Mouse (Mus musculus): Measurements from ENCODE around the gene Msrb3. TPM values are rescaled to one million over a fixed set of nuclear protein-coding genes. Genes with fewer than 3 reads are reported as not detected.
"Not testable (repeated sequence)": the region's sequence is repeated elsewhere in the genome, so short reads cannot be mapped to it uniquely, and the experiment has no call there.

Msrb3 gene
- polyA plus RNA-seq, 1 experiment from 2014 or later: 9.5 TPM

DNA sequence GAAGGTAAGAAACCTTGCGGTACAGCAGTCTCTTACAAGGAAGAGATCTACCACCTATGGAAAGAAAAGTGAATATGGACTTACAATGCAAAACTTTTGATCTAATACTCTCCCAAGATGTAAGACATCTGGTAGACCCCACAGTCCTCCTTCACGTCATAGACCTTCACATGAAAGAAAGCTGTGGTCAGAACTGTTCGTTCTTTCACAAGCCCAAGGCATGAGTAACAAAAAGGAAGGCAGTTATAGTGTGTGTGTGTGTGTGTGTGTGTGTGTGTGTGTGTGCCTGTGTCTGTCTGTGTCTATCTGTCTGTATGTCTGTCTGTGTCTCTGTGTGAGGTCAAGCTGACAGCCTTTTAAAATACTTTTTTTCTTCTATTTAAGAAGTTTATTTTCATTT, 131.5 kb downstream of the Msrb3 start:
- no peak overlapping the region for H3K9ac ChIP-seq
- H3K27ac ChIP-seq (replicated peaks): no peak overlapping the region
- H3K4me1 ChIP-seq: peaks cover 17% of the 10 kb centered on the region
- ATAC-seq (ENCODE audit: insufficient number of reproducible peaks, low FRiP score, low TSS enrichment, low read depth): no peak
- H3K4me2 ChIP-seq (replicated peaks): no peak overlapping the region
- no peaks in the 10 kb centered on the region for H3K9me3 ChIP-seq (replicated peaks)
- H3K4me3 ChIP-seq (replicated peaks): no peak overlapping the region
- no peaks in the 10 kb centered on the region for H3K36me3 ChIP-seq
- no peaks in the 10 kb centered on the region for H3K27me3 ChIP-seq
- WGBS: 82% methylated on average over 3 of the region's 3 CpGs

DNA sequence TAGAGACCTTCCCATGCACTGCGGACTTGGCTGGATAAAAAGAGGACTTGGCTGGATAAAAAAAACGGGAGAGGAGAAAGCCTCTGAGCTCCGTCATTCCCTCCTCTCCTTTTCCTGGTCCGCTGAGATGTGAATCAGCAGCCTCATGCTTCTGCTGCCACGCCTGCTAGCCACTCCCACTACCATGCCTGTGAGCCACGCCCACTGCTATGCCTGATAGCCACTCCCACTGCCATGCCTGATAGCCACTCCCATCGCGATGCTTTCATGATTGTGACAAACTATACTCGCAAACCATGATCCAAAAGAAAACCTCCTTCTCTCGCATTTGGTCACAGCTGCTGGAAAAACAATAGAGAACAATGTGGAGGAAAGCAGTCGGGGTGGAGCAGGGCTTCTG, 133.5 kb downstream of the Msrb3 start:
- WGBS: 87% methylated on average over 11 of the region's 11 CpGs
- Histone ChIP-seq H3K27ac (replicated peaks) (no peak overlapping the region), H3K36me3 (no peaks in the 10 kb centered on the region), H3K4me1 (peaks cover 17% of the 10 kb centered on the region), H3K9ac (no peak overlapping the region), H3K4me2 (replicated peaks) (no peak overlapping the region), H3K9me3 (replicated peaks) (no peaks in the 10 kb centered on the region), H3K4me3 (replicated peaks) (no peak overlapping the region), H3K27me3 (no peaks in the 10 kb centered on the region)
- no peak for ATAC-seq (ENCODE audit: insufficient number of reproducible peaks, low FRiP score, low TSS enrichment, low read depth)

DNA sequence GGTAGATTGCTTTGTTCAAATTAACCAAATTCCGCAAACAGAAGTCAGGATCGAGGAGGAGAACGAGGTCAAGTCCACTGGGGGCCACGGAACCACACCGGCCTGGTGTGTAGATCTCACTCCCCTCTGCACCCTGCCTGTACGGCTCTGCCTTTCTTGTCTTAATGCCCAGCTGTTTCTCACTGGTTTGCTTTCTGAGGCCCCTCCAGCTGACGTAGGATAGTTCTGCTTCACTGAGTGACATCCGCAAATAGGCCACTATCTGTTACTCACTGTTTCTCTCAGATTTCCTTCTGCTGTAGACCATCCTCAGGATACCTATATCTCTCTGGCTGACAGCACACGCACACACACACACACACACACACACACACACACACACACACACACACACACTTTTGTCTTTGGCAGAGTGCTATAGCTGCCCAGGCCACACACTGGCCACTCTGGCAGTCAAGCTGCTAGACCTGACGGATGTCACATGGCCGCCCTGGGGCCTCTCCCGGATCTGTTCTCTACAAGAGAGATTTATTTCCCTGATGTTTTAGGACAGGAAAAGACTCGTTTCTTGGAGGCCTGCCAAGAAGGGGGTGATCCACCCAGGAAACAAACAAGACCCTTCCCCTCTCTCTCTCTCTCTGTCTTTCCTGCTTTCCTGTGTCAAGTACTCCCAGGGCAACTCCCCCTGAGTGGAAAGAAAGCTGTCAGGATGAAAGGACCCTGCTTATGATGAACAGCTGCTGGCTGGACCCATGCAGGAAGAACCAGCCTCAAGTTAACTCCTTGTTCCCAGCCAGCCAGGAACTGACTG, 135.0 kb downstream of the Msrb3 start:
- H3K4me2 ChIP-seq (replicated peaks): 0 out of 2 replicates have a peak overlapping the region, but pooled peaks have one; percentile 4
- no peaks in the 10 kb centered on the region for H3K27me3 ChIP-seq
- H3K9ac ChIP-seq: no peak overlapping the region
- 34% methylated on average over 13 of the region's 13 CpGs for WGBS
- peaks cover 17% of the 10 kb centered on the region for H3K4me1 ChIP-seq
- no peaks in the 10 kb centered on the region for H3K9me3 ChIP-seq (replicated peaks)
- H3K27ac ChIP-seq (replicated peaks): peak overlapping the region; percentile 55
- ATAC-seq (ENCODE audit: insufficient number of reproducible peaks, low FRiP score, low TSS enrichment, low read depth): peak; percentile 39; the same call in 1 of the 2 replicates
- no peak overlapping the region for H3K4me3 ChIP-seq (replicated peaks)
- H3K36me3 ChIP-seq: no peaks in the 10 kb centered on the region

DNA sequence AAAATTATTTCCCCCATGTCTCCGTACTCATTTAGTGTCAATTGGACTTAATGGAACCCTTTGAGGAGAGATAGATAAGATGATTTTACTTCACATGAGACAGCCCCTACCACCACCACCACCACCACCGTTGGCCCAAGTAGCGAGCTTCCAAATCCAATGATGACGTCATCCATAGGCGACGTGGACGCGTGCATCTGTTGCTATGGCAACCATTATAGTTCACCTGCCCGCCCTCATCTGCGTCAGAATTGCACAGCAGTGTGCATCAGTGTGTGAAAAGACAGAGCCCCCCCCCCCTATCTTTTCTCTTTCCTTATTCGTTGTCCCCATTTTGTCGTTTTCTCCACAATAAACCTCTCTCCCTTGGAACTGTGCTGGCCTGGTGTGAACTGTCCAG, 135.9 kb downstream of the Msrb3 start:
- Histone ChIP-seq H3K4me2 (replicated peaks) (no peak overlapping the region), H3K9me3 (replicated peaks) (0 out of 2 replicates have a peak, but pooled peaks cover 6% of the 10 kb centered on the region), H3K9ac (no peak overlapping the region), H3K4me3 (replicated peaks) (no peak overlapping the region), H3K36me3 (no peaks in the 10 kb centered on the region), H3K4me1 (peaks cover 17% of the 10 kb centered on the region), H3K27me3 (no peaks in the 10 kb centered on the region), H3K27ac (replicated peaks) (no peak overlapping the region)
- WGBS: 91% methylated on average over 12 of the region's 12 CpGs
- ATAC-seq (ENCODE audit: insufficient number of reproducible peaks, low FRiP score, low TSS enrichment, low read depth): no peak

DNA sequence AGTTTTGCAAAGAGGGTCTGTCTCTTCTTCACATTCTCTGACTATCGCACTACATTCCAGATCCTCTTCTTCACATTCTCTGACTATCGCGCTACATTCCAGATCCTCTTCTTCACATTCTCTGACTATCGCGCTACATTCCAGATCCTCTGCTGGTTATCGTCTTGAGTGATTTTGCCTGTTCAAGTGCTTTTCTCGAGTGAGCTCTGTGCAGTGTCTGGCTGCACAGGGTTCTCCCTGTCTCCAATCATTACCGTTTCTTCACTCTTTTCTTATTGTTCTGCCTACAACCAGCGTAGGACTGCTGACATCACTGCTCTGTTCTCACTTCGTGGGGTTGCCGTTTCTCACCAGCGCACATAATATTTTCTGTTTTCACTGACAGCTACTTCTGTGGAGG, 138.2 kb downstream of the Msrb3 start:
- WGBS: 71% methylated on average over 12 of the region's 12 CpGs
- H3K27ac ChIP-seq (replicated peaks): no peak overlapping the region
- no peak overlapping the region for H3K4me3 ChIP-seq (replicated peaks)

DNA sequence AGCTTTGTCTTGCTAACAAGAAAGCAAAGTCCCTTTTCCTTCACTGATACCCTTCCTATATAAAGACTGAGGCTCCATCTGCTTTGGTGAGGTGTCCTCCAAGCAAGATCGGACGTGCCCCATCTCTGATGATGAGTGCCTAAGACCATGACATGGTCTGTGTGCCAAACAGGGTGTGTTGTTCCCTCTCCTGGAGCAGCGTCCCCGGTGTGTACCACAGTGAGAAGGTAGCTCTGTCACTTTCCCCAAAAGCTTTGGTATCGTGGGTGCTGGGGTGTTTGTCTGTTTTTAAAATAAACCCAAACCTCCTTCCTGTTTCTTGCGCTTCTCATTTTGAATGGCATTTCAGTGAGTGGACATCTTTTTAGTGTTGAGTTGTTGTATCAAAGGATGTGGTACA, 139.0 kb downstream of the Msrb3 start:
- no peak for ATAC-seq (ENCODE audit: insufficient number of reproducible peaks, low FRiP score, low TSS enrichment, low read depth)
- WGBS: 87% methylated on average over 6 of the region's 6 CpGs
- no peak overlapping the region for H3K4me2 ChIP-seq (replicated peaks)
- 0 out of 2 replicates have a peak, but pooled peaks cover 6% of the 10 kb centered on the region for H3K9me3 ChIP-seq (replicated peaks)
- H3K4me1 ChIP-seq: peaks cover 17% of the 10 kb centered on the region
- no peaks in the 10 kb centered on the region for H3K36me3 ChIP-seq
- H3K27me3 ChIP-seq: no peaks in the 10 kb centered on the region
- no peak overlapping the region for H3K27ac ChIP-seq (replicated peaks)
- H3K4me3 ChIP-seq (replicated peaks): no peak overlapping the region
- no peak overlapping the region for H3K9ac ChIP-seq

More for the DNA sequence above, 138.2 kb downstream of the Msrb3 start:
- H3K4me1 ChIP-seq: peaks cover 17% of the 10 kb centered on the region
- 0 out of 2 replicates have a peak, but pooled peaks cover 6% of the 10 kb centered on the region for H3K9me3 ChIP-seq (replicated peaks)
- no peaks in the 10 kb centered on the region for H3K27me3 ChIP-seq
- no peak overlapping the region for H3K9ac ChIP-seq
- H3K4me2 ChIP-seq (replicated peaks): no peak overlapping the region
- ATAC-seq (ENCODE audit: insufficient number of reproducible peaks, low FRiP score, low TSS enrichment, low read depth): no peak
- H3K36me3 ChIP-seq: no peaks in the 10 kb centered on the region

DNA sequence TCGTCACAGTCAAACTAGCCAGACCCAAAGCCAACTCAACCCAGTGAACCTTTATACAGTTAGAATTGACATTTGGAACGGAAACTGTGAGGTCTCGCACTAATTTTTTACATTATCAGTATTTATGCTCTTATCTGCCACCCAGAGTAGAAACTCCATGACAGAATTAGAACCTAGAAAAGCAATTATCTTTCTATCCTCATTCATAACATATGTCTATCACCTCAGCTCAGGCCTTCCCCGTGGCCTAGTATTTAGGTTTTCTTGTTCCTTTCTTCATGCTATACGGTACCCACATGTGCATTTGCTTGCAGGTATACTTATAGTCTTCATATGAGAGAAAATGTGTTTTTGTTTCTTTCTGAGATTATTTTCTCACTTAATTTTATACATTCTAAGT, 146.4 kb downstream of the Msrb3 start:
- Histone ChIP-seq H3K4me1 (peaks cover 10% of the 10 kb centered on the region), H3K27me3 (no peaks in the 10 kb centered on the region), H3K9ac (no peak overlapping the region), H3K36me3 (no peaks in the 10 kb centered on the region), H3K4me2 (replicated peaks) (no peak overlapping the region), H3K9me3 (replicated peaks) (no peaks in the 10 kb centered on the region), H3K4me3 (replicated peaks) (no peak overlapping the region), H3K27ac (replicated peaks) (no peak overlapping the region)
- no peak for ATAC-seq (ENCODE audit: insufficient number of reproducible peaks, low FRiP score, low TSS enrichment, low read depth)
- WGBS: 84% methylated on average over 5 of the region's 5 CpGs

DNA sequence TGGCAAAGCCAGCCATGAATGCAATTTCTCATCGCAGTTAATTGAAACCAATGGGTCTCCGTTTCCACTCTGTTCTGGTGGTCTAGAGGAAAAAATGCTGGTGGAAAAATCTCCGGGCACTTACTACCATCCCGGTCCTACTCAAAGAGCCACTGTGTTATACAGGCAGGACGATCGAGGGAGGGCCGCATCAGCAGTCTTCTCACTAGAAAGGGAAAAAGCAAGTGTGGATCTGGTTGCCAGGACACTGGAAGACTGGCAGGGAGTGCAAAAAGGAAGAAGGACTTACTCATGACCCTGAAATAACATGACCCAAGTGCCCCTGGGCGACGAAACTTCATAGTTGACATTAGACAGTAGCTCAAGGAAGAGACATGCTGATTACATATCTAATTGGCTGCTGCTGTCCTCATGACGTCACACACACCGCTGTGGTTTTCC, 147.1 kb downstream of the Msrb3 start:
- ATAC-seq (ENCODE audit: insufficient number of reproducible peaks, low FRiP score, low TSS enrichment, low read depth): 0 out of 2 replicates have a peak, but pooled peaks have one; percentile 39
- Histone ChIP-seq H3K4me1 (peaks cover 10% of the 10 kb centered on the region), H3K27ac (replicated peaks) (peak overlapping the region; percentile 74; the same call in 1 of the 2 replicates), H3K9ac (no peak overlapping the region), H3K9me3 (replicated peaks) (no peaks in the 10 kb centered on the region), H3K4me2 (replicated peaks) (no peak overlapping the region; the same call in 1 of the 2 replicates), H3K27me3 (no peaks in the 10 kb centered on the region), H3K36me3 (no peaks in the 10 kb centered on the region), H3K4me3 (replicated peaks) (no peak overlapping the region)
- WGBS: 49% methylated on average over 11 of the region's 11 CpGs

DNA sequence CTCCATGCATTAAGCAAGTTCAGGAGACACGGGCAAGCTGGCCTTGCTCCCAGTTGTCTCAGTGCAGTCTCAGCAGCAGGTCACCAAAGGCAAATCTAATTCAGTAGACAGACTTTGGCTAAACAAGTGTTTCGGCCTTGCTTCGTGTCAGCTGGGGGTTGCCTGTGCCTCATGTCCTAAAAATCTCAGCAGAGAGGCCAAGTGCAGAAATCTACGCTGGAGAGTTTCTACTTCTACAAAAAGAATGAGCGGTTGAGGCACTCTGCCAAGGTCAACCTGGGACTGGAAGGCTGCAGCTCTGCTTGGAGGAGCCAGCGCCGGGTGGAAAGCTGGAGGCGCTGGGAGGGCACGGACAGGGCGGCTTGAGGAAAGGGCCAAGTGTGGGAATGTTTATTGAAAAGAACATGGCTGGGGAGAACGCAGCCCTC, 147.6 kb downstream of the Msrb3 start:
- H3K27ac ChIP-seq (replicated peaks): peak overlapping the region; percentile 74
- peaks cover 10% of the 10 kb centered on the region for H3K4me1 ChIP-seq
- no peak overlapping the region for H3K4me3 ChIP-seq (replicated peaks)
- no peak overlapping the region for H3K9ac ChIP-seq
- no peaks in the 10 kb centered on the region for H3K36me3 ChIP-seq
- peak; percentile 78; the same call in 1 of the 2 replicates for ATAC-seq (ENCODE audit: insufficient number of reproducible peaks, low FRiP score, low TSS enrichment, low read depth)
- no peaks in the 10 kb centered on the region for H3K27me3 ChIP-seq
- H3K4me2 ChIP-seq (replicated peaks): no peak overlapping the region
- no peaks in the 10 kb centered on the region for H3K9me3 ChIP-seq (replicated peaks)
- 38% methylated on average over 11 of the region's 11 CpGs for WGBS

DNA sequence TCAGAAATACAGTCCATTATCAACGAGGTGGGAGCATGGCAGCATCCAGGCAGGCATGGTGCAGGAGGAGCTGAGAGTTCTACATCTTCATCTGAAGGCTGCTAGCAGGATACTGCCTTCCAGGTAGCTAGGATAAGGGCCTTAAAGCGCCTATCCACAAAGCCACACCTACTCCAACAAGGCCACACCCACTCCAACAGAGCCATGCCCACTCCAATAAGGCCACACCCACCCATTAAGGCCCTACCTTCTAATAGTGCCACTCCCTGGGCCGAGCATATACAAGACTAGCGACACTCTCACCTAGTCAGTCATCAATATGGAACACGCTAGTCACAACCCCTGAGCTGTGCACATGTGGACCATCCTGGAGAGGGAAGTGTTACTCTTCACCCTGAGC, 149.3 kb downstream of the Msrb3 start:
- H3K4me2 ChIP-seq (replicated peaks); H3K9ac ChIP-seq; ATAC-seq (ENCODE audit: insufficient number of reproducible peaks, low FRiP score, low TSS enrichment, low read depth); H3K4me3 ChIP-seq (replicated peaks); H3K9me3 ChIP-seq (replicated peaks); H3K36me3 ChIP-seq; H3K27me3 ChIP-seq; H3K27ac ChIP-seq (replicated peaks): not testable (repeated sequence)
- H3K4me1 ChIP-seq: peaks cover 21% of the 10 kb centered on the region
- WGBS: 85% methylated on average over 5 of the region's 5 CpGs

DNA sequence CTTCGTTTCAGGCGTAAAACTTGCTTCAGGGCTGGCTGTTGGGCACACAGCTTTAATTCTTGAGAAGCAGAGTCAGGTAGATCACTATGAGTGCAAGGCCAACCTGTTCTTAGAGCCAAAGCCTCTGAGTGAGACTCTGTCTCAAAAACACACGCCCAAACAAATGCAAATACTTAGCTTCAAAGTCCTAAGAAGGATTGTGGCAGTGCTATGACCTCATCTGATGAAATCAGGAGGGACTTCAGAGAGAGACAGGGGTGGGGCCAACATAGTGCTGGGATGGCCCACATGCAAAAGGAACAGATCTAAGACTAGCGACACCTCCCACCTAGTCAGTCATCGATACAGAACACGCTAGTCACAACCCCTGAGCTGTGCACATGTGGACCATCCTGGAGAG, 150.7 kb downstream of the Msrb3 start:
- Histone ChIP-seq H3K36me3 (no peaks in the 10 kb centered on the region), H3K27ac (replicated peaks) (no peak overlapping the region), H3K9ac (no peak overlapping the region), H3K4me1 (peaks cover 26% of the 10 kb centered on the region), H3K27me3 (no peaks in the 10 kb centered on the region), H3K4me3 (replicated peaks) (no peak overlapping the region), H3K4me2 (replicated peaks) (no peak overlapping the region), H3K9me3 (replicated peaks) (no peaks in the 10 kb centered on the region)
- ATAC-seq (ENCODE audit: insufficient number of reproducible peaks, low FRiP score, low TSS enrichment, low read depth): no peak
- 72% methylated on average over 6 of the region's 6 CpGs for WGBS

Measured in embryonic facial prominence, embryonic 15.5 days (tissue).